Mouse (Mus musculus) 3T3-L1 (cell line): Measurements from ENCODE around the gene Lrrc28.

Experiments
- DNase-seq: peaks from one replicate; pipeline ENCODE4 v3.0.0-alpha.2; 2015; ENCODE audit warnings: low read depth, low spot score

Gene Lrrc28

GRCm38 (mm10) chr7:67596322-67596721, 48.7 kb downstream of the Lrrc28 start:
- no peak for DNase-seq

GRCm38 (mm10) chr7:67593902-67594301, 51.2 kb downstream of the Lrrc28 start:
- no peak for DNase-seq

GRCm38 (mm10) chr7:67592670-67593069, 52.4 kb downstream of the Lrrc28 start:
- no peak for DNase-seq

- peak; percentile 33 for DNase-seq
Observed at GRCm38 (mm10) chr7:67588743-67589142, 56.3 kb downstream of the Lrrc28 start.

- no peak for DNase-seq
Observed at GRCm38 (mm10) chr7:67586479-67586878, 58.6 kb downstream of the Lrrc28 start.

GRCm38 (mm10) chr7:67583852-67584251, 61.2 kb downstream of the Lrrc28 start:
- DNase-seq = no peak

GRCm38 (mm10) chr7:67578783-67579482, 66.1 kb downstream of the Lrrc28 start:
- DNase-seq = no peak

- DNase-seq = no peak
Observed at GRCm38 (mm10) chr7:67578044-67578443, 67.0 kb downstream of the Lrrc28 start.

GRCm38 (mm10) chr7:67566510-67567237, 78.4 kb downstream of the Lrrc28 start:
- no peak for DNase-seq

- DNase-seq = no peak
Observed at GRCm38 (mm10) chr7:67565132-67565531, 79.9 kb downstream of the Lrrc28 start.

GRCm38 (mm10) chr7:67562176-67562575, 82.9 kb downstream of the Lrrc28 start:
- DNase-seq = no peak

GRCm38 (mm10) chr7:67559486-67559885, 85.6 kb downstream of the Lrrc28 start:
- DNase-seq = no peak

- no peak for DNase-seq
Observed at GRCm38 (mm10) chr7:67558230-67558629, 86.8 kb downstream of the Lrrc28 start.

GRCm38 (mm10) chr7:67554863-67555262, 90.2 kb downstream of the Lrrc28 start:
- no peak for DNase-seq

GRCm38 (mm10) chr7:67551242-67551641, 93.8 kb downstream of the Lrrc28 start:
- DNase-seq = no peak

- peak; percentile 94 for DNase-seq
Observed at GRCm38 (mm10) chr7:67549073-67549561, 96.0 kb downstream of the Lrrc28 start.

- peak; percentile 68 for DNase-seq
Observed at GRCm38 (mm10) chr7:67548599-67549041, 96.4 kb downstream of the Lrrc28 start.

- no peak for DNase-seq
Observed at GRCm38 (mm10) chr7:67546282-67546681, 98.8 kb downstream of the Lrrc28 start.

GRCm38 (mm10) chr7:67544586-67544985, 100.5 kb downstream of the Lrrc28 start:
- DNase-seq = no peak

GRCm38 (mm10) chr7:67543641-67544040, 101.4 kb downstream of the Lrrc28 start:
- DNase-seq = no peak

GRCm38 (mm10) chr7:67536588-67537372, 108.3 kb downstream of the Lrrc28 start:
- peak; percentile 64 for DNase-seq

GRCm38 (mm10) chr7:67535941-67536340, 109.1 kb downstream of the Lrrc28 start:
- DNase-seq = peak; percentile 51
